Mouse (Mus musculus) megakaryocyte, embryonic 14.5 days (primary cell): ENCODE measurements around the gene Dbi. TPM values are rescaled to one million over a fixed set of nuclear protein-coding genes. Genes with fewer than 3 reads are reported as not detected.

Source experiments
- H3K27me3 ChIP-seq: replicated peaks from 2 replicates; pipeline ENCODE3; 2012; ENCODE audit warnings: inconsistent platforms
- H3K36me3 ChIP-seq: replicated peaks from 2 replicates; pipeline ENCODE3; 2012; ENCODE audit warnings: low read length, inconsistent platforms, mixed read lengths
- H3K4me1 ChIP-seq: 2 replicates; pipeline ENCODE4 v1.6.1; 2012; ENCODE audit warnings: inconsistent platforms
- H3K4me3 ChIP-seq: replicated peaks from 2 replicates; pipeline ENCODE3; 2012; ENCODE audit warnings: moderate library complexity, mild to moderate bottlenecking, inconsistent platforms
- H3K9me3 ChIP-seq: 2 replicates; pipeline ENCODE4 v1.6.1; 2012; ENCODE audit warnings: inconsistent platforms
- FLI1 ChIP-seq: IDR thresholded peaks from 2 replicates; pipeline ENCODE4 v1.6.1; 2012; ENCODE audit warnings: low read length, inconsistent platforms, mixed read lengths
- GATA1 ChIP-seq: IDR thresholded peaks from 3 replicates; pipeline ENCODE4 v1.6.1; 2012; ENCODE audit warnings: mixed read lengths, low read length, inconsistent platforms, borderline replicate concordance
- polyA plus RNA-seq: library from polyadenylated mRNA; stranded (reverse); fragments of >175 nt; gene quantifications from 2 replicates; pipeline ENCODE4 v1.2.3, GENCODE M21; 2012; ENCODE audit warnings: low replicate concordance; ENCODE audit not compliant: insufficient read depth

Gene Dbi
- polyA plus RNA-seq, 1 experiment, result 21.0 TPM

DNA sequence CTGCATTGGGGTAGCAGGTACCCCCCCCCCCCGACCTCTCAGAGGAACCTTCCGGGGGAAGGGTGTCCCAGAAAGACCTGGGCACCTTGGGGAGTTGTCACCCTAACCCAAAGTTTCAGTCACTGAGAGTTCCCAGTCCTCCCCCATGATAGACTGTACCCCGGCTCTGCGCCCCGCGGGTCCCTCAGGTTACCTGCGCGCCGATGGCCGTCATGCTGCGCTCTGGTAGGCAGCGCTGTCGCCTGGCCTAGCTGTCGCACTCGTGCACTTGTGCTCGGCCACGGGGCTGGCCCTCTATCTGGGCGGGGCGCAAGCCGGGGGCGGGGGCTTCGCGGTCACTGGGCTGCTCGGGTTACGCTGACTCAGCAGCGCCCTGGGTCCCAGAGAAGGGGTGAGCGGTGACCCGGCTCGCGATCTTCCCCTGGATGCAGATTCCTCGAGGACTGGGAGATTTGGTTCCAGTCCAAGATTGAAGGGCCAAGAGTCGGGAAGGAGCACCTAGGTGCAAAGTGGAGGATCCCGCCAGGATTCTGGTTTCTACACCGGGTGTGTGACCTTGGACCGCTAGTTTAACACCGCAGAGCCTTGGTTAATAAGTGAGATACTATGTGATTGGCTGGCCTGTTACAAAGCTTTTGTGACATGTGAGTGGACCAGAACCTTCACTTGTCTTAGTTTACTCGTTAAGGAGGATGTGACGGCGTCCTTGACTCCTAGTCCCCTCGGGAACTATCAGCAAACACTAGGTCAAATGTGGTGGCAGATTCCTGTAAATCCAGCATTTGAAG is 47.2 kb downstream of the Dbi start, which contains the start of gene Tmem37:
Tmem37 (minus strand) TSS at position 556 of the 788 bp plus-strand sequence.
- Histone ChIP-seq H3K4me1 (peaks cover 37% of the 10 kb centered on the region), H3K27me3 (peaks cover 73% of the 10 kb centered on the region), H3K4me3 (peak within 1 kb of the TSS; percentile 90), H3K9me3 (no peaks in the 10 kb centered on the region), H3K36me3 (no peaks in the 10 kb centered on the region)
- no peak for TF ChIP-seq FLI1
- TF ChIP-seq GATA1, result no peak

DNA sequence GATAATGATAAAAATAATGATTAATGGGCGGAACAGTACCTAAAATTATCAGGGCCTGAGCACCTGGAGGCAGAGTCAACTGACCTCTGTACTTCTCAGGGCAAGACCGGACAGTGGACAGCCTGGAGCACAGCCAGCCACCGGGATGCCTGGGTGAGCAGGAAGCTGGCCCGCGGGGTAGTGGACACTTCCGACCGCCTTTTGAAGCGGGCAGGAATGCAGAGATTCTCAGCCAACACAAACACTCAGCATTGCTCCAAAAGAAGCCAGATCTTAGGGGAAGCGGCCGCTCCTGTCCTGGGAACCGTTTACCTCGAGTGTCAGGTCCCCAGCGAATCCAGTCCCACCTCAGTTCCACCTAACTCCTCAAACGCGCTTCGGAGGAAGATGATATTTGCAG is 48.0 kb downstream of the Dbi start:
- Histone ChIP-seq H3K36me3 (peaks cover 3% of the 10 kb centered on the region), H3K4me1 (peaks cover 30% of the 10 kb centered on the region), H3K27me3 (peaks cover 79% of the 10 kb centered on the region), H3K4me3 (peak overlapping the region; percentile 90), H3K9me3 (no peaks in the 10 kb centered on the region)
- TF ChIP-seq FLI1 (no peak), GATA1 (no peak)

DNA sequence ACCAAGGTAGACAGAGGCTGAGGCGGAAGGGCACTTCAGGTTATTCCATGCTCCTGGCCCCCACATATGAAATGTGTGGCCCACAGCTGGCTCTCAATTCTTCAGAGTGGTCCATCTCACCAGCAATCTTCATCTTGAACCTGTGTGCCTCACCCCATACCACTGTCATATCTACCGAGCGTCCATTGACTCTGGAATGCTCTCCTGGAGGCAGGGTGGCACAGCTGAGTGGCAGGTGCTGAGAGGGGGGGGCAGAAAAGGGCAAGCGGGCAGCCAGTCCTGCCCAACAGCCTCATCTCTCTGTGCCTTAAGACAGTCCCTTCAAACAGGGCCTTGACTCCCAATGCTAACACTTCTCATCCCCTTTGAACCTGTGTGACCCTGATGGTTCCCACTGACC is 49.7 kb downstream of the Dbi start:
- peaks cover 9% of the 10 kb centered on the region for H3K36me3 ChIP-seq
- TF ChIP-seq FLI1 (no peak), GATA1 (no peak)
- H3K27me3 ChIP-seq, result peaks cover 77% of the 10 kb centered on the region
- H3K9me3 ChIP-seq, result no peaks in the 10 kb centered on the region
- H3K4me3 ChIP-seq, result no peak overlapping the region
- peaks cover 29% of the 10 kb centered on the region for H3K4me1 ChIP-seq

DNA sequence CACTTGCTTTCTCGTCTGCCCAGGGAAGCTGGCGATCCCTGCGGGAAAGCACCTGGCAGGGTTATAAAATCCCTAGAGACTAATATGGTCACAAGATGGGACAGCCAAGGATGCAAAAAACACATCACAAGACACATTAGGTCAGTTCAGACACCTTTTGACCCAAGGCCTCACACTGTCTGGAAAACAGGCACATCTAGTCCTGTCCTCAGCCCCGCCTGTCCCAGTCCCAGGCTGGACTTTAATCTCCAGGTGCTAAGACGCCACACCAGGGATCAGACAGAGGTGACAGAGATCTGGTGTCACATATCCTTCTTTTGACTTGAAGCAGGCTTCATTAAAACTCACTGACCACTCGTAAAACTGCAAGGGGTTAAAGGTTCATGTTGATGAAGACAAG is 50.7 kb downstream of the Dbi start:
- H3K36me3 ChIP-seq, result peaks cover 9% of the 10 kb centered on the region
- no peak overlapping the region for H3K4me3 ChIP-seq
- TF ChIP-seq FLI1 (no peak), GATA1 (no peak)
- no peaks in the 10 kb centered on the region for H3K9me3 ChIP-seq
- peaks cover 28% of the 10 kb centered on the region for H3K4me1 ChIP-seq
- peaks cover 74% of the 10 kb centered on the region for H3K27me3 ChIP-seq

DNA sequence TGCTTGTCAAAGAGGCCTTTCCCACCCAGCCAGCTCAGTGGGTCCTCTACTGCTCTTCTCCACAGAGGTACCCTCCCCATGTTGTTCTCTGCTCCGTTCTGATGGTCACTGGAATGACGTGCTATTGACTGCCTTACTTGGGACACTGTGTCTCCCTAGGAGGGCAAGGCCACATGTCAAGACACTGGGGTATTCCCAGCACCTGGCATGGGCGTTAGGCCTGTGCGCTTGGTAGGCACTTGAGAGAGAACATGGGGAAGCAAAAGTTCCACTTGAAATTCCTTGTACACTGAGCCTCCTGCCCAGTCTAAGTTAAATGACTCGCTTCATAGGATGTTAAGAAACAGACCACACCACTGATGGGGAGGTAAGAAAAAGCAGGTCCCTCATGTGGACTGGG is 51.8 kb downstream of the Dbi start:
- TF ChIP-seq FLI1, result no peak
- no peak for TF ChIP-seq GATA1

DNA sequence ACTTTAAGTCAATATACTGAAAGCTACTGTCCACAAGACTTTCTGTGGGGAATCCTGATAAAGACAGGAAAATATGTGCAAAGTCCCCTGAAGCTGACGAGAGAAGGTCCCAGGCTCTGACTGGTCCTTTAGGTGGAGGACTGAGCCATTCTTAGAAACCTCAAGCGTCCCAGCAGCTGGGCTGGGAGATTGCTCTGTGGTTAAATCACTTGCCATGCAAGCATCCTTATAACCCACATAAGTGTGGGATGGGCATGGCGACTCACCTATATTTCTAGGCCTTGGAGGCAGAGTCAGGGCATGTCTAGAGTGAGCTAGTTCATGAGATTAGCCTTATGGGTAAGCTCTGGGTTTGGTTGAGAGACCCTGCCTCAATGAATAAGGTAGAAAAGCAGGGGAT is 54.3 kb downstream of the Dbi start:
- Histone ChIP-seq H3K27me3 (peaks cover 54% of the 10 kb centered on the region), H3K4me1 (no peaks in the 10 kb centered on the region; the same call in 1 of the 2 replicates), H3K4me3 (no peak overlapping the region), H3K9me3 (no peaks in the 10 kb centered on the region), H3K36me3 (peaks cover 9% of the 10 kb centered on the region)
- TF ChIP-seq FLI1 (no peak), GATA1 (no peak)

More for the DNA sequence above, 51.8 kb downstream of the Dbi start:
- Histone ChIP-seq H3K36me3 (peaks cover 9% of the 10 kb centered on the region), H3K9me3 (no peaks in the 10 kb centered on the region), H3K4me3 (no peak overlapping the region), H3K4me1 (peaks cover 19% of the 10 kb centered on the region), H3K27me3 (peaks cover 68% of the 10 kb centered on the region)

DNA sequence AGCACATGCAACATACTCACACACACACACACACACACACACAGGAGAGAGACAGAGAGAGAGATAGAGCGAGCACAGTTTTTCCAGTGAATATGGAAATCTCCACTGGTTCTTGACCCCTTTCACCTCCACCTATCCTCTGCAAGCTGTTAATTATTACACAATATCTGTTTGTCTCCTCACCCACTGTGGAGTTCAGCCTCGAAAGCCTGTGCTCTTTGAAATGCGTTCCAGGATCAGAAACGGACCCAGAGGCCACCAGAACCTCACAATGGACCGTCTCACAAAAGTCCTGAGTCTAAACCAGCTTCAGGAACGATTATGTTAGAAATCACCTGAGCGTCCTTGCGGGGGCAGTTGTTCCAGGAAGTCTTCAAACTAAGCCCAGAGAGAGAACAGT is 54.7 kb downstream of the Dbi start:
- TF ChIP-seq GATA1 (no peak), FLI1 (no peak)
- peaks cover 9% of the 10 kb centered on the region for H3K36me3 ChIP-seq
- peaks cover 50% of the 10 kb centered on the region for H3K27me3 ChIP-seq
- no peaks in the 10 kb centered on the region; the same call in 1 of the 2 replicates for H3K4me1 ChIP-seq
- no peak overlapping the region for H3K4me3 ChIP-seq
- no peaks in the 10 kb centered on the region for H3K9me3 ChIP-seq

DNA sequence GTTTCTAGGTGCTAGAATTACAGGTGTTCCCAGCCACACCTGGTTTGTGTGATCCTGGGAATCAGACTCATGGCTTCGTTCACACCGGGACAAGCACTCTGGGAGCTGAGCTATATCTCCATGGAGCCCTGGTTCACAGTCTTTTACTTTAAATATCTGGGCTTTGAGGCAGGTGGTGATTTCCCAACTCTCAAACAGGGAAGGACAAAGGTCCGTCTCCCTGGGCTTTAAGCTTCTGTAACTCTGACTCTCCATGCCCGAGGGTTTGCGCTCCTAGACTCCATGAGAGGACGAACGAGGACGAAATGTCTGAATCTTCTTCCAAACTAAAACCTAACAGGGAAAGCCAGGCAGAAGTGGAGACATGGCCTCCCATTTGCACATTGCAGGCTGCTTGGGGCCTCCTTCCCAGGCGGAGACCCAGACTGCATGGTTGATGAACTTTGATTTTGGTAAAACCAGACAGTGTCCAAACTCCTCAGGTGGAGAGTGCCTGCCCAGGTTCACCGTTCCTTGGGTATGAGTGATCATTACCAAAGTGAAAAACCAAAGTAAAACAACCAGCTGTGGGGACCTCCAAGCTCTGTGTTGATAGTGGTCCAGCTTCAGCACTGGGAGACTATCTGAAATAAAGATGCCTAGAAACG is 56.7 kb downstream of the Dbi start:
- H3K4me1 ChIP-seq, result no peaks in the 10 kb centered on the region

More for the DNA sequence above, 56.7 kb downstream of the Dbi start:
- peaks cover 9% of the 10 kb centered on the region for H3K36me3 ChIP-seq
- no peak overlapping the region for H3K4me3 ChIP-seq
- H3K9me3 ChIP-seq, result no peaks in the 10 kb centered on the region
- H3K27me3 ChIP-seq, result peaks cover 37% of the 10 kb centered on the region
- no peak for TF ChIP-seq FLI1
- no peak for TF ChIP-seq GATA1

Other genes starting within 250 kb of the Dbi start
- gene Tmem177, start 207.9 kb downstream of the Dbi start, polyA plus RNA-seq, result 0.02 TPM in 1 of 2 replicates, not detected in the other
- gene Cfap221, start 123.8 kb downstream of the Dbi start, polyA plus RNA-seq, result not detected in 2 replicates
- gene Sctr, start 114.2 kb downstream of the Dbi start, polyA plus RNA-seq, result not detected in 2 replicates
- gene Tmem37, start 47.0 kb downstream of the Dbi start, polyA plus RNA-seq, result 4.5 and 4.6 TPM in 2 replicates
- gene 3110009E18Rik, start 109 bp upstream of the Dbi start, polyA plus RNA-seq, result 2.6 TPM in 1 of 2 replicates, not detected in the other
- 12.6 and 13.9 TPM in 2 replicates for gene Steap3, start 151.6 kb upstream of the Dbi start, polyA plus RNA-seq
- not detected in 2 replicates for gene C1ql2, start 219.5 kb upstream of the Dbi start, polyA plus RNA-seq